Mouse (Mus musculus) frontal cortex, adult 2 months (tissue): ENCODE measurements around the gene Sec13. TPM values are rescaled to one million over a fixed set of nuclear protein-coding genes. Genes with fewer than 3 reads are reported as not detected.

Experiments
- polyA plus RNA-seq: library from polyadenylated mRNA; depleted of rRNA; stranded (reverse); fragments of >200 nt; gene quantifications from 2 replicates; pipeline ENCODE4 v1.2.3, GENCODE M21; 2012; rRNA removed

Gene Sec13
- polyA plus RNA-seq, 1 experiment = 111 TPM

Other genes starting within 250 kb of the Sec13 start
- gene Prrt3, start 238.8 kb downstream of the Sec13 start, polyA plus RNA-seq = 30.2 and 31.0 TPM in 2 replicates
- 82.0 and 83.3 TPM in 2 replicates for gene Emc3, start 209.1 kb downstream of the Sec13 start, polyA plus RNA-seq
- gene Fancd2, start 209.1 kb downstream of the Sec13 start, polyA plus RNA-seq = 3.0 and 4.3 TPM in 2 replicates
- 0.18 TPM in 1 of 2 replicates, not detected in the other for gene Fancd2os, start 140.0 kb downstream of the Sec13 start, polyA plus RNA-seq
- gene Brk1, start 136.0 kb downstream of the Sec13 start, polyA plus RNA-seq = 371 and 428 TPM in 2 replicates
- 49.0 and 51.4 TPM in 2 replicates for gene Vhl, start 116.8 kb downstream of the Sec13 start, polyA plus RNA-seq
- gene Irak2, start 102.3 kb downstream of the Sec13 start, polyA plus RNA-seq = 31.3 and 34.9 TPM in 2 replicates
- 29.3 and 29.9 TPM in 2 replicates for gene Tatdn2, start 43.7 kb downstream of the Sec13 start, polyA plus RNA-seq
- 0.23 and 0.30 TPM in 2 replicates for gene Ghrl, start 20.9 kb downstream of the Sec13 start, polyA plus RNA-seq